14 mouse cellular contexts compared by ENCODE assay signal in the genomic region with DNA sequence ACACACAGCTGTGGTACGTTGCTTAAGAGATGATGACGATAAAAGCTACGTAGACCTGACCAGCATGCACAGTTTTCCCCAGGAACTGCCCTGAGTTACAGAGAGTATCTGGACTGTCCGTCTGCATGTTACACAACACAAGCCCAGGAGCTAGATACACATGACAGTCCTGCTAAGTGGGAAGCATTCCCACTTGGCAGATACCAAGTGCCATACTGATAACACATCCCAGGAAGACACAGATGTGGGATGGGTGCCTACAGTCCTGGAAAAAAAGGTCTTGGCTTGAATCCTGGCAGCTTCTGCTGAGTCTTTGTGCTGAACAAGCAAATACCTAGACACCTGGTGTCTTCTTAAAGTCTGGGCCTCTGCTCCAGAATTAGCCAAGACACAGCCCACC.
"Had no signal": no experiment of that assay in that cellular context is flagged by ENCODE, and none has a peak within 500 bp of the region (broad histone marks: within the 10 kb centered on the region; RNA-seq: fewer than 3 reads in every experiment).

No protein-coding gene starts in this region.

- H3K36me3 ChIP-seq: liver, embryonic 12.5 days; midbrain, embryonic 10.5 days; neural tube, embryonic 13.5 days had no signal

- H3K27ac ChIP-seq: kidney, embryonic 15.5 days; limb, embryonic 15.5 days; liver, embryonic 12.5 days; midbrain, embryonic 10.5 days; neural tube, embryonic 13.5 days had no signal

- H3K4me2 ChIP-seq: kidney, embryonic 15.5 days; limb, embryonic 15.5 days; liver, embryonic 12.5 days; lung, embryonic 14.5 days; neural tube, embryonic 13.5 days had no signal

- ATAC-seq: intestine, embryonic 16.5 days; liver, embryonic 12.5 days had no signal

- H3K27me3 ChIP-seq: kidney, embryonic 15.5 days; limb, embryonic 15.5 days; liver, embryonic 12.5 days had no signal

- H3K4me3 ChIP-seq: kidney, embryonic 15.5 days; limb, embryonic 15.5 days; liver, embryonic 12.5 days; midbrain, embryonic 10.5 days; neural tube, embryonic 13.5 days had no signal

- H3K9me3 ChIP-seq: kidney, embryonic 15.5 days; limb, embryonic 15.5 days; liver, embryonic 12.5 days; midbrain, embryonic 10.5 days; neural tube, embryonic 13.5 days had no signal

- H3K4me1 ChIP-seq: kidney, embryonic 15.5 days; limb, embryonic 15.5 days; liver, embryonic 12.5 days; midbrain, embryonic 10.5 days; neural tube, embryonic 13.5 days had no signal

- DNase-seq: kidney, adult 2 months; kidney, postnatal 14 days; lung, embryonic 14.5 days; lung, postnatal 10 days; lung, postnatal 4 days; midbrain, embryonic 14.5 days; spleen, adult 18-20 months; thymus, postnatal 36 days had no signal

- H3K9ac ChIP-seq: kidney, embryonic 15.5 days; limb, embryonic 15.5 days; liver, embryonic 12.5 days; lung, embryonic 14.5 days; neural tube, embryonic 13.5 days had no signal
